Mouse (Mus musculus) retina, postnatal 7 days (tissue): Measurements from ENCODE around the gene Stra6.

Experiments used
- DNase-seq: peaks from one replicate; pipeline ENCODE4 v3.0.0-alpha.2; 2012; ENCODE audit warnings: low read depth, low spot score

The Stra6 gene

GRCm38 (mm10) chr9:58172863-58173262, 109.3 kb downstream of the Stra6 start:
- DNase-seq, result no peak

DNA sequence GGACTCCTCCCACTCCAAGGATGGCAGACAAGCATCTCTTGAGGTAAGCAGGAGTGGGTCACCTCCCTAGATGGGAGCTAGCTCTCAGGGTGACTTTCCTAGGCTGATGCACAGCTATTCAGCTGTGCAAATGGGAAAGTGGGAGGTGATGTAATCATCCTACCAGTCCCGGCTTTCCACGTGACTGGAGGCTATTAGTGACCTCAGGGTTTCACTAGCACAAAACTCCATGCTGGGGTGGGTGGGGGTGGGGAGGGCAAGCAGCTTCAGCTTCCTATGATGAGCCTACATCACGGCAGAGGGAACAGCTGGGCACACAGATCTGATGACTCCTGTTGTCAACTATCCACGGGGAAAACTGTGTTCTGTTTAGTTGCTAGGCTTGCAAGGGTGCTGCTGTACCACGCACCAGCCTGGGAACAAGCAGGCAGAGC, 111.2 kb downstream of the Stra6 start:
- no peak for DNase-seq

- no peak for DNase-seq
Measured at GRCm38 (mm10) chr9:58175745-58176487, 112.3 kb downstream of the Stra6 start.

- no peak for DNase-seq
Measured at GRCm38 (mm10) chr9:58177165-58177564, 113.6 kb downstream of the Stra6 start.

GRCm38 (mm10) chr9:58179390-58179789, 115.8 kb downstream of the Stra6 start:
- DNase-seq, result no peak

GRCm38 (mm10) chr9:58184456-58184855, 120.9 kb downstream of the Stra6 start:
- no peak for DNase-seq

GRCm38 (mm10) chr9:58194222-58194621, 130.6 kb downstream of the Stra6 start:
- no peak for DNase-seq

DNA sequence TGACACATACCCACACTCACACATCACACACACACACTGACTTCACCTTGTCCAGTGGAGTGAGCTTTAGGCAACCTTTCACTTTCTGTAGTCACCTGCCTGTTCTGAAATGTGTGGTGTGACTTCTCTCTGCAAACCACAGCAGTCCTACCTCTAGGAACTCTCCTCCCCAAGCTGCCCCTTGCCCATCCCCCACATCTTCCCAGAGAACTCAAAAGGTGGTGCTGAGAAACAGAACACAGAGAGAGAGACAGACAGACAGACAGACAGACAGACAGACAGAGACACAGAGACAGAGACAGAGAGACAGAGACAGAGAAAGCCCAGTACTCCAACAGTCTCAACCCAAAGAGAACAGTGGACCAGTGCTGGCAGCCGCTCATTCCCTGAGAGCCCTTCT, 132.1 kb downstream of the Stra6 start:
- no peak for DNase-seq

DNA sequence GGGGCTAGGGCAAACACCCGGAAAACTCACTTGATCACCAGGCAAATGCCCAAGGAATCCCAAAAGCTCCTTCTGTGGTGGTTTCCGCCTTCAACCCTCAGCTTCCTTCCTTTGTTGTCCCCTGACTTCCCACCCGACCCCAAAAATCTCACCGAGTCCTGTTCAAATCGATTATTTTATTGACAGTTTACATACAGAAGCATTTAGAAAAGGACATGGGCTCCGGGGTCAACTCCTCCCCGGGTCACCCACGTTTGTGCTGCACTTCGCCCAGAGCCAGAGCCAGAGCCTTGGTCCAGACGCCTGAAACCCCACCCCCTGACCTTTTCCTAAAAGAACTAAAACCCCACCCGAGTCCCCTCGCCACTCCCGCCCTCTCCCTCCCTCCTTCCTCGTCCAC, 132.6 kb downstream of the Stra6 start:
- DNase-seq, result no peak

DNA sequence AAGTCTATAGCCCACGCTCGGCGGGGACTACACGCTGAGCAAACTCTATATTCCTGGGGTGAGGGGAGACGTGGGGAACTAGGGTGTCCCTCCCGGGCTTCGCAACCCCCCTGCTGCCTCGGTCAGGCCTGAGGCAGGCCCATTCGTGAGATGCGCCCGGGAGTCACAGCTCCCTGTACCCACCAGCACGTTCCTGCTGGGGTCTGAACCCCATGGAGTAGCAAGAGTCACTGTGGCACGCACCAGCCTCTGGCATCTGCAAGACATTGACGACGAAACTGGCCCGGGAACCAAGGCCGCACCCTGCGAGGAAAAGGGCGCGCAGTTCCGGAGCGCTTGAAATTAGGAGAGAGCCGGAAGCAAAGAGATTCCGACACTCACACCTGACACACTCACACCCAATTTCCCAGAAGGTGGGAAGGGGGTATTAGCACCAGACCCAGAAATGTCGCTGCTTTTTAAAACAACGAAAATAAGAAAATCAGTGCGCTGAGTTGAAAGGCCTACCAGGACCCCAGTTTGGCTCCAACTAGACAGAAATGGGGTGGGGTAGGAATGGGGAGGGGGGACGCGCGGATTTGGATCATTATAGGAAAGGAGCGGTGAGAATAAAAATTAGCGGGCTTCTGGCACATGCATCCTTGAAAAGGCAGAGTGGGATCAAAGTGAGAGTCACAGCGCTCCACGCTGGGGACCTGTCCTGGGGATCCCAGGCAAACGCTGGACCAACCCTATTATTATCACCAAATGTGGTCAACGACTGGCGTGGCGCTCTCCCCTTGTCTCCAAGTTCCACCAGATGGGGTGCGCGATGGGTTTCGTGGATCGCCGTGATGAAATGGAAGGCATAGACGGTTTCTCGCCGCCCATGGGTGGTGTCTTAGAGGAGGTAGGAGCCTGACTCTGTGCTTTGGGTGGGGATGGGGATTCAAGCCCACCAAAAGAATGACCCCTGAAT, 133.3 kb downstream of the Stra6 start:
- DNase-seq, result no peak

GRCm38 (mm10) chr9:58197781-58198701, 134.5 kb downstream of the Stra6 start:
- no peak for DNase-seq

- no peak for DNase-seq
Measured at GRCm38 (mm10) chr9:58198801-58199371, 135.3 kb downstream of the Stra6 start.

DNA sequence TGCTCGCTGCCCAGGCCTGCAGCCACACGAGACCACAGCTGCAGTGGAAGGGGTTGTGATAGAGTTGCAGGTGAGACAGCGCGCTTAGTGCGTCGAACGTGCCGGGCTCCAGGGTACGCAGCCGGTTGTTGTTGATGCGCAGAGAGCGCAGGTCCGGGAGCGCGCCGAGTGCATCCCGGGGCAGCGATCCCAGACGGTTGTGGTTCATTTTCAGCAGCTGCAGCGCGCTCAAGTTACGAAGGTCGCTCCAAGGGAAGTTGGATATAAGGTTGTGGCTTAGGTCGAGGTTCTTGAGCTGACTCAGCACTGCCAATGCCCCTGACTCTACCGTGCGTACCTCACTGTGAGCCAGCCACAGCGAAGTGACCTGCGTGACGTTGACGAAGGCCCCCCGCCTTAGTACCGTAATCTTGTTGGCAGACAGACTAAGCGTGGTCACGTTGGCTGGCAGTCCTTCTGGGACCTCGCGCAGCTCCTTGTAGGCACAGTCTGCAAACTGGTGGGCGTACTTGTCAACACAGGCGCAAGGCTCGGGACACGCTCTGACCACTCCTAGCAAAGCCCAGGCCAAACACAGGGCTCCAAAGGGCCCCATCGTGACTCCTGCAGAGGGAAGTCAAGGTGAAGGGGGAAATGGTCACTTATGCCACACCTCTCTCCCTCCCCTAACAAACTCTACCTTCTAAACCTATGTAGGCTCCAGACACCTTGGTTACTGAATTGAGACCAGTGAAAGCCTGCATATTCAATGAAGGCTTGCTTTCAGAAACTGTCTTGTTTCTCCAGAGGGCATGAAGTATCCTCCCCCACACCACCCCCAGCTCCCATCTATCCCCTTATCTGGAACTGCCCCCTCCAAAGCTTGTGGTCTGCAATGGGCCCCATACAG, 136.0 kb downstream of the Stra6 start:
- no peak for DNase-seq

GRCm38 (mm10) chr9:58200270-58201090, 136.9 kb downstream of the Stra6 start:
- no peak for DNase-seq

- no peak for DNase-seq
Measured at GRCm38 (mm10) chr9:58201091-58201842, 137.7 kb downstream of the Stra6 start.

GRCm38 (mm10) chr9:58201861-58202549, 138.4 kb downstream of the Stra6 start:
- no peak for DNase-seq

GRCm38 (mm10) chr9:58202676-58203453, 139.3 kb downstream of the Stra6 start:
- no peak for DNase-seq
